Mouse (Mus musculus) midbrain, embryonic 13.5 days (tissue): ENCODE results near the gene Klc3. TPM values are rescaled to one million over a fixed set of nuclear protein-coding genes. Genes with fewer than 3 reads are reported as not detected.
A peak's percentile ranks its signal among the peaks of the same experiment; 100 is the strongest.

ENCODE experiments used
- ATAC-seq: fragments of 200-750 bp; cut with Nextera tagmentation; 2 replicates; pipeline ENCODE4 v1.8.0; 2017; ENCODE audit warnings: mild to moderate bottlenecking, moderate TSS enrichment, moderate library complexity
- H3K27ac ChIP-seq: fragments of 300-500 bp; sonication (generic); 2 replicates; pipeline ENCODE4 v1.5.1; 2015; ENCODE audit warnings: inconsistent platforms, mild to moderate bottlenecking, moderate library complexity
- H3K27me3 ChIP-seq: fragments of 300-500 bp; sonication (generic); 2 replicates; pipeline ENCODE4 v1.6.1; 2015; ENCODE audit warnings: mild to moderate bottlenecking, inconsistent platforms
- H3K36me3 ChIP-seq: fragments of 300-500 bp; sonication (generic); 2 replicates; pipeline ENCODE4 v1.6.1; 2015; ENCODE audit warnings: mild to moderate bottlenecking, inconsistent platforms
- H3K4me1 ChIP-seq: fragments of 300-500 bp; sonication (generic); replicated peaks from 2 replicates; pipeline ENCODE4 v1.6.1; 2015; ENCODE audit warnings: inconsistent platforms
- H3K4me2 ChIP-seq: fragments of 300-500 bp; sonication (generic); replicated peaks from 2 replicates; pipeline ENCODE4 v1.6.1; 2015; ENCODE audit warnings: moderate library complexity, mild to moderate bottlenecking, inconsistent platforms
- H3K4me3 ChIP-seq: fragments of 300-500 bp; sonication (generic); replicated peaks from 2 replicates; pipeline ENCODE4 v1.5.1; 2015; ENCODE audit warnings: mild to moderate bottlenecking, inconsistent platforms
- H3K9ac ChIP-seq: fragments of 300-500 bp; sonication (generic); replicated peaks from 2 replicates; pipeline ENCODE4 v1.6.1; 2015; ENCODE audit warnings: mild to moderate bottlenecking, inconsistent platforms
- H3K9me3 ChIP-seq: fragments of 300-500 bp; sonication (generic); 2 replicates; pipeline ENCODE4 v1.6.1; 2016; ENCODE audit warnings: mild to moderate bottlenecking, inconsistent platforms
- WGBS: fragments of 180-500 bp; shearing (Covaris S2); methylation state at CpG from one replicate; pipeline ENCODE4 v1.1.7; 2015; 5-methylcytosine and 5-hydroxymethylcytosine counted together
- polyA plus RNA-seq: library from polyadenylated mRNA; unstranded; fragments of >200 nt; fragmentation: Nextera tagmentation; extraction: Ambion mirVana; gene quantifications from 2 replicates; pipeline ENCODE4 v1.2.1, GENCODE M21; 2015

Gene Klc3
- polyA plus RNA-seq, result 1.1 and 1.2 TPM in 2 replicates

- peak within 1 kb of the TSS; percentile 68 for H3K9ac ChIP-seq
- no peaks in the 10 kb centered on the region for H3K36me3 ChIP-seq
- no peak within 1 kb of the TSS for H3K27ac ChIP-seq
- H3K9me3 ChIP-seq, result no peaks in the 10 kb centered on the region
- H3K27me3 ChIP-seq, result peaks cover 72% of the 10 kb centered on the region
- H3K4me3 ChIP-seq, result peak within 1 kb of the TSS; percentile 51
- peak within 1 kb of the TSS; percentile 89 for H3K4me2 ChIP-seq
- ATAC-seq, result no peak
- under 1% methylated on average over 62 of the region's 62 CpGs for WGBS
- H3K4me1 ChIP-seq, result peaks cover 19% of the 10 kb centered on the region
Observed at GRCm38 (mm10) chr7:19403731-19404296, at the start of gene Klc3. Klc3 (minus strand) TSS chr7:19404104.

- no peak for ATAC-seq
- Histone ChIP-seq H3K27me3 (no peaks in the 10 kb centered on the region), H3K4me3 (no peak overlapping the region), H3K36me3 (peaks cover 83% of the 10 kb centered on the region), H3K9me3 (no peaks in the 10 kb centered on the region), H3K27ac (no peak overlapping the region), H3K4me2 (no peak overlapping the region), H3K4me1 (no peaks in the 10 kb centered on the region), H3K9ac (no peak overlapping the region)
- WGBS, result 89% methylated on average over 12 of the region's 12 CpGs
Observed at GRCm38 (mm10) chr7:19449165-19449564, 45.3 kb upstream of the Klc3 start.

- no peak overlapping the region for H3K27ac ChIP-seq
- no peaks in the 10 kb centered on the region for H3K4me1 ChIP-seq
- no peak overlapping the region for H3K4me3 ChIP-seq
- H3K9ac ChIP-seq, result no peak overlapping the region
- 94% methylated on average over 16 of the region's 16 CpGs for WGBS
- peaks cover 89% of the 10 kb centered on the region for H3K36me3 ChIP-seq
- H3K27me3 ChIP-seq, result no peaks in the 10 kb centered on the region
- ATAC-seq, result no peak
- no peaks in the 10 kb centered on the region for H3K9me3 ChIP-seq
- no peak overlapping the region for H3K4me2 ChIP-seq
Observed at GRCm38 (mm10) chr7:19447689-19448088, 43.8 kb upstream of the Klc3 start.

- 90% methylated on average over 12 of the region's 12 CpGs for WGBS
- H3K4me3 ChIP-seq, result no peak overlapping the region
- H3K4me1 ChIP-seq, result no peaks in the 10 kb centered on the region
- no peak for ATAC-seq
- no peaks in the 10 kb centered on the region for H3K9me3 ChIP-seq
- no peaks in the 10 kb centered on the region for H3K27me3 ChIP-seq
- H3K4me2 ChIP-seq, result no peak overlapping the region
- H3K9ac ChIP-seq, result no peak overlapping the region
- H3K27ac ChIP-seq, result no peak overlapping the region
- peaks cover 88% of the 10 kb centered on the region for H3K36me3 ChIP-seq
Observed at GRCm38 (mm10) chr7:19444801-19445200, 40.9 kb upstream of the Klc3 start.

GRCm38 (mm10) chr7:19443344-19443743 lies 39.4 kb upstream of the Klc3 start:
- no peak overlapping the region for H3K27ac ChIP-seq
- H3K4me3 ChIP-seq, result no peak overlapping the region
- no peak overlapping the region for H3K4me2 ChIP-seq
- 43% methylated on average over 3 of the region's 3 CpGs for WGBS
- ATAC-seq, result peak; percentile 70
- H3K9me3 ChIP-seq, result no peaks in the 10 kb centered on the region
- peaks cover 84% of the 10 kb centered on the region for H3K36me3 ChIP-seq
- no peaks in the 10 kb centered on the region for H3K4me1 ChIP-seq
- H3K27me3 ChIP-seq, result no peaks in the 10 kb centered on the region
- H3K9ac ChIP-seq, result no peak overlapping the region

- Histone ChIP-seq H3K4me1 (no peaks in the 10 kb centered on the region), H3K9me3 (no peaks in the 10 kb centered on the region), H3K4me3 (no peak overlapping the region), H3K36me3 (peaks cover 84% of the 10 kb centered on the region), H3K9ac (no peak overlapping the region), H3K27me3 (no peaks in the 10 kb centered on the region), H3K4me2 (no peak overlapping the region), H3K27ac (no peak overlapping the region)
- 90% methylated on average over 9 of the region's 9 CpGs for WGBS
- no peak for ATAC-seq
Observed at GRCm38 (mm10) chr7:19441448-19442091, 37.7 kb upstream of the Klc3 start.

GRCm38 (mm10) chr7:19437048-19437447 lies 33.1 kb upstream of the Klc3 start:
- Histone ChIP-seq H3K9me3 (no peaks in the 10 kb centered on the region), H3K4me3 (no peak overlapping the region)
- 91% methylated on average over 9 of the region's 9 CpGs for WGBS

GRCm38 (mm10) chr7:19436276-19436675 lies 32.4 kb upstream of the Klc3 start:
- no peak overlapping the region for H3K9ac ChIP-seq
- ATAC-seq, result no peak
- H3K27me3 ChIP-seq, result no peaks in the 10 kb centered on the region
- H3K4me3 ChIP-seq, result no peak overlapping the region
- WGBS, result 98% methylated on average over 2 of the region's 2 CpGs
- H3K27ac ChIP-seq, result no peak overlapping the region
- H3K4me2 ChIP-seq, result no peak overlapping the region
- H3K9me3 ChIP-seq, result no peaks in the 10 kb centered on the region
- H3K4me1 ChIP-seq, result no peaks in the 10 kb centered on the region
- H3K36me3 ChIP-seq, result peaks cover 96% of the 10 kb centered on the region

More at GRCm38 (mm10) chr7:19437048-19437447, 33.1 kb upstream of the Klc3 start:
- H3K27ac ChIP-seq, result no peak overlapping the region
- no peak overlapping the region for H3K4me2 ChIP-seq
- peaks cover 94% of the 10 kb centered on the region for H3K36me3 ChIP-seq
- H3K4me1 ChIP-seq, result no peaks in the 10 kb centered on the region
- no peak for ATAC-seq
- H3K9ac ChIP-seq, result no peak overlapping the region
- no peaks in the 10 kb centered on the region for H3K27me3 ChIP-seq

GRCm38 (mm10) chr7:19432475-19432874 lies 28.6 kb upstream of the Klc3 start:
- no peak overlapping the region for H3K9ac ChIP-seq
- no peak for ATAC-seq
- no peak overlapping the region for H3K4me3 ChIP-seq
- H3K4me2 ChIP-seq, result no peak overlapping the region
- peaks cover 99% of the 10 kb centered on the region for H3K36me3 ChIP-seq
- no peaks in the 10 kb centered on the region for H3K27me3 ChIP-seq
- WGBS, result 89% methylated on average over 2 of the region's 2 CpGs
- H3K4me1 ChIP-seq, result no peaks in the 10 kb centered on the region
- H3K9me3 ChIP-seq, result no peaks in the 10 kb centered on the region
- no peak overlapping the region for H3K27ac ChIP-seq

- no peak overlapping the region for H3K4me2 ChIP-seq
- H3K27me3 ChIP-seq, result no peaks in the 10 kb centered on the region
- H3K4me1 ChIP-seq, result no peaks in the 10 kb centered on the region
- no peak overlapping the region for H3K9ac ChIP-seq
- ATAC-seq, result no peak
- 97% methylated on average over 6 of the region's 6 CpGs for WGBS
- H3K4me3 ChIP-seq, result no peak overlapping the region
- no peak overlapping the region for H3K27ac ChIP-seq
- H3K9me3 ChIP-seq, result no peaks in the 10 kb centered on the region
- peaks cover 100% of the 10 kb centered on the region for H3K36me3 ChIP-seq
Observed at GRCm38 (mm10) chr7:19430402-19430801, 26.5 kb upstream of the Klc3 start.

- 64% methylated on average over 8 of the region's 8 CpGs for WGBS
- Histone ChIP-seq H3K9me3 (no peaks in the 10 kb centered on the region), H3K36me3 (peaks cover 100% of the 10 kb centered on the region), H3K4me3 (no peak overlapping the region), H3K9ac (no peak overlapping the region), H3K27ac (no peak overlapping the region), H3K4me1 (no peaks in the 10 kb centered on the region), H3K27me3 (no peaks in the 10 kb centered on the region), H3K4me2 (no peak overlapping the region)
- ATAC-seq, result peak; percentile 5; the same call in 1 of the 2 replicates
Observed at GRCm38 (mm10) chr7:19429726-19430125, 25.8 kb upstream of the Klc3 start.

- Histone ChIP-seq H3K9ac (no peak overlapping the region), H3K4me1 (no peaks in the 10 kb centered on the region), H3K36me3 (peaks cover 86% of the 10 kb centered on the region), H3K4me2 (no peak overlapping the region), H3K4me3 (no peak overlapping the region), H3K9me3 (no peaks in the 10 kb centered on the region), H3K27ac (no peak overlapping the region), H3K27me3 (no peaks in the 10 kb centered on the region)
- ATAC-seq, result no peak
- WGBS, result 65% methylated on average over 15 of the region's 15 CpGs
Observed at GRCm38 (mm10) chr7:19427999-19428650, 24.2 kb upstream of the Klc3 start.
